8 mouse cellular contexts compared by ENCODE assay signal in genomic region chr11:69133923-69134621, GRCm38 (mm10). TPM values are rescaled to one million over a fixed set of nuclear protein-coding genes. Genes with fewer than 3 reads are reported as not detected.
DNase-seq lines count a peak whose midpoint lies in the region; ATAC-seq and TF ChIP-seq lines count a peak whose summit lies in the region.

No protein-coding gene starts in this region.

- WGBS in heart, embryonic 13.5 days, result 3% methylated on average over 34 of the region's 34 CpGs
- WGBS in kidney, postnatal 0 days, result 2% methylated on average over 34 of the region's 34 CpGs
- 8% methylated on average over 34 of the region's 34 CpGs for WGBS in liver, adult 2 months
- whole genome bisulfite sequencing in midbrain, postnatal 0 days, result 2% methylated on average over 34 of the region's 34 CpGs

- peak; percentile 48 to 70 for DNase-seq in urinary bladder, postnatal 4 days (ENCODE audit: low spot score in 2 of 2)
- DNase-seq in urinary bladder, postnatal 10 days (ENCODE audit: low spot score), result no peak
- DNase-seq in embryo, embryonic 9.5 days (ENCODE audit: extremely low spot score), result peak; percentile 59
- peak; percentile 79 for DNase-seq in kidney, postnatal 0 days (ENCODE audit: low spot score)
- DNase-seq in liver, adult 2 months (ENCODE audit: extremely low read depth, low read depth, low spot score), result peak; percentile 37
- DNase-seq in midbrain, postnatal 0 days (ENCODE audit: low spot score), result peak; percentile 72
- DNase-seq in testis, postnatal 14 days (ENCODE audit: low spot score), result peak; percentile 63

- peak; percentile 74 for TF ChIP-seq CTCF in kidney, postnatal 0 days (IDR thresholded peaks at IDR 0.05; ENCODE audit: low read depth)
- peak; percentile 46 for TF ChIP-seq CTCF in liver, adult 2 months (IDR thresholded peaks at IDR 0.05; ENCODE audit: low read depth, low read length)
- TF ChIP-seq CTCF in midbrain, postnatal 0 days (IDR thresholded peaks at IDR 0.05), result peak; percentile 73

- no peak overlapping the region for H3K27ac ChIP-seq in heart, embryonic 13.5 days (replicated peaks)
- H3K27ac ChIP-seq in kidney, postnatal 0 days, result no peak overlapping the region
- no peak overlapping the region for H3K27ac ChIP-seq in liver, adult 2 months (replicated peaks; ENCODE audit: insufficient read depth, low read depth, low read length)
- H3K27ac ChIP-seq in midbrain, postnatal 0 days (ENCODE audit: low read depth, low read length), result peak overlapping the region; percentile 69

- H3K4me3 ChIP-seq in heart, embryonic 13.5 days, result peak overlapping the region; percentile 57
- peak overlapping the region; percentile 35 for H3K4me3 ChIP-seq in kidney, postnatal 0 days (replicated peaks; ENCODE audit: low read depth, low read length)
- H3K4me3 ChIP-seq in liver, adult 2 months (ENCODE audit: insufficient read depth, low read depth, low read length), result peak overlapping the region; percentile 26
- H3K4me3 ChIP-seq in midbrain, postnatal 0 days (ENCODE audit: low read depth, low read length), result peak overlapping the region; percentile 40

- no peaks in the 10 kb centered on the region for H3K79me2 ChIP-seq in liver, adult 2 months (ENCODE audit: control insufficient read depth, insufficient read depth, low read length)

- no peak for TF ChIP-seq POLR2A in liver, adult 2 months (IDR thresholded peaks at IDR 0.05; ENCODE audit: extremely low read depth, insufficient read depth, low read length)

- H3K36me3 ChIP-seq in heart, embryonic 13.5 days, result no peaks in the 10 kb centered on the region
- H3K36me3 ChIP-seq in kidney, postnatal 0 days (ENCODE audit: insufficient read depth, low read length), result no peaks in the 10 kb centered on the region
- no peaks in the 10 kb centered on the region for H3K36me3 ChIP-seq in liver, adult 2 months (ENCODE audit: control insufficient read depth, insufficient read depth, low read length)
- no peaks in the 10 kb centered on the region for H3K36me3 ChIP-seq in midbrain, postnatal 0 days (ENCODE audit: insufficient read depth, low read length)

- peaks cover 12% of the 10 kb centered on the region for H3K4me1 ChIP-seq in heart, embryonic 13.5 days
- no peaks in the 10 kb centered on the region for H3K4me1 ChIP-seq in kidney, postnatal 0 days (replicated peaks; ENCODE audit: insufficient read depth, low read length)
- peaks cover 4% of the 10 kb centered on the region; the same call in 1 of the 2 replicates for H3K4me1 ChIP-seq in liver, adult 2 months (ENCODE audit: control insufficient read depth, insufficient read depth, low read length)
- H3K4me1 ChIP-seq in midbrain, postnatal 0 days (ENCODE audit: insufficient read depth, low read length), result peaks cover 5% of the 10 kb centered on the region; the same call in 1 of the 2 replicates

- peaks cover 26% of the 10 kb centered on the region for H3K27me3 ChIP-seq in heart, embryonic 13.5 days (replicated peaks)
- H3K27me3 ChIP-seq in kidney, postnatal 0 days (ENCODE audit: insufficient read depth, low read length), result no peaks in the 10 kb centered on the region
- no peaks in the 10 kb centered on the region for H3K27me3 ChIP-seq in liver, adult 2 months (ENCODE audit: control insufficient read depth, insufficient read depth, low read length)
- H3K27me3 ChIP-seq in midbrain, postnatal 0 days (ENCODE audit: insufficient read depth, low read length), result no peaks in the 10 kb centered on the region; the same call in 1 of the 2 replicates

- peak overlapping the region; percentile 75 for H3K9ac ChIP-seq in heart, embryonic 13.5 days
- H3K9ac ChIP-seq in kidney, postnatal 0 days (ENCODE audit: low read depth, low read length), result peak overlapping the region; percentile 55
- peak overlapping the region; percentile 2; the same call in 1 of the 2 replicates for H3K9ac ChIP-seq in liver, adult 2 months (ENCODE audit: low read depth, low read length)
- peak overlapping the region; percentile 51 for H3K9ac ChIP-seq in midbrain, postnatal 0 days (replicated peaks; ENCODE audit: low read length, poor library complexity, severe bottlenecking)

- no peaks in the 10 kb centered on the region for H3K9me3 ChIP-seq in heart, embryonic 13.5 days
- no peaks in the 10 kb centered on the region for H3K9me3 ChIP-seq in kidney, postnatal 0 days (replicated peaks; ENCODE audit: low read length)
- H3K9me3 ChIP-seq in midbrain, postnatal 0 days (ENCODE audit: low read length), result no peaks in the 10 kb centered on the region

- peak overlapping the region; percentile 90 for H3K4me2 ChIP-seq in heart, embryonic 13.5 days
- H3K4me2 ChIP-seq in kidney, postnatal 0 days (ENCODE audit: low read length), result peak overlapping the region; percentile 65
- peak overlapping the region; percentile 54 for H3K4me2 ChIP-seq in midbrain, postnatal 0 days (ENCODE audit: low read depth, low read length, poor library complexity, severe bottlenecking)

- ATAC-seq in heart, embryonic 13.5 days (ENCODE audit: extremely low read depth, insufficient number of reproducible peaks, low FRiP score, low TSS enrichment), result peak; percentile 49
- peak; percentile 69 for ATAC-seq in kidney, postnatal 0 days (replicated peaks; ENCODE audit: low FRiP score, low read depth)
- peak; percentile 87 for ATAC-seq in midbrain, postnatal 0 days (ENCODE audit: low FRiP score)

RNA-seq across cellular contexts. Expression of gene Aloxe3, which starts 8.4 kb away (rescaled TPM):
- polyA plus RNA-seq in heart, embryonic 13.5 days (2015; fragmentation: Nextera tagmentation; extraction: Ambion mirVana), result 0.13 and 0.14 TPM in 2 replicates
- 0.54 and 0.69 TPM in 2 replicates for polyA plus RNA-seq in kidney, postnatal 0 days (2015; fragmentation: Nextera tagmentation; extraction: Ambion mirVana)
- total RNA-seq in liver, adult 2 months (2014; rRNA removed), result not detected in 2 replicates
- polyA plus RNA-seq in liver, adult 2 months (2012; rRNA removed), result 0.09 TPM in 1 of 2 replicates, not detected in the other
- 16.3 and 19.4 TPM in 2 replicates for total RNA-seq in midbrain, postnatal 0 days (2014; rRNA removed)
- polyA plus RNA-seq in midbrain, postnatal 0 days (2015; fragmentation: Nextera tagmentation; extraction: Ambion mirVana), result 17.8 and 21.4 TPM in 2 replicates

RNA-seq across cellular contexts. Expression of gene 9130213A22Rik, which starts 11.7 kb away (rescaled TPM):
- polyA plus RNA-seq in heart, embryonic 13.5 days (2015; fragmentation: Nextera tagmentation; extraction: Ambion mirVana), result 0.41 and 0.60 TPM in 2 replicates
- 0.25 and 0.31 TPM in 2 replicates for polyA plus RNA-seq in kidney, postnatal 0 days (2015; fragmentation: Nextera tagmentation; extraction: Ambion mirVana)
- total RNA-seq in liver, adult 2 months (2014; rRNA removed), result 0.13 TPM in 1 of 2 replicates, not detected in the other
- polyA plus RNA-seq in liver, adult 2 months (2012; rRNA removed), result 0.05 and 0.10 TPM in 2 replicates
- total RNA-seq in midbrain, postnatal 0 days (2014; rRNA removed), result 1.0 and 1.6 TPM in 2 replicates
- polyA plus RNA-seq in midbrain, postnatal 0 days (2015; fragmentation: Nextera tagmentation; extraction: Ambion mirVana), result 1.2 and 1.4 TPM in 2 replicates

RNA-seq across cellular contexts. Expression of gene Hes7, which starts 13.9 kb away (rescaled TPM):
- 0.47 and 0.67 TPM in 2 replicates for polyA plus RNA-seq in heart, embryonic 13.5 days (2015; fragmentation: Nextera tagmentation; extraction: Ambion mirVana)
- 0.42 and 0.50 TPM in 2 replicates for polyA plus RNA-seq in kidney, postnatal 0 days (2015; fragmentation: Nextera tagmentation; extraction: Ambion mirVana)
- total RNA-seq in liver, adult 2 months (2014; rRNA removed), result not detected in 2 replicates
- polyA plus RNA-seq in liver, adult 2 months (2012; rRNA removed), result 0.05 TPM in 1 of 2 replicates, not detected in the other
- 1.2 and 2.1 TPM in 2 replicates for total RNA-seq in midbrain, postnatal 0 days (2014; rRNA removed)
- 1.7 and 2.0 TPM in 2 replicates for polyA plus RNA-seq in midbrain, postnatal 0 days (2015; fragmentation: Nextera tagmentation; extraction: Ambion mirVana)

RNA-seq across cellular contexts. Expression of gene Alox12b, which starts 22.7 kb away (rescaled TPM):
- not detected in 2 replicates for polyA plus RNA-seq in heart, embryonic 13.5 days (2015; fragmentation: Nextera tagmentation; extraction: Ambion mirVana)
- 0.27 and 0.36 TPM in 2 replicates for polyA plus RNA-seq in kidney, postnatal 0 days (2015; fragmentation: Nextera tagmentation; extraction: Ambion mirVana)
- not detected in 2 replicates for total RNA-seq in liver, adult 2 months (2014; rRNA removed)
- polyA plus RNA-seq in liver, adult 2 months (2012; rRNA removed), result not detected in 2 replicates
- total RNA-seq in midbrain, postnatal 0 days (2014; rRNA removed), result 1.0 and 1.5 TPM in 2 replicates
- 0.67 and 0.91 TPM in 2 replicates for polyA plus RNA-seq in midbrain, postnatal 0 days (2015; fragmentation: Nextera tagmentation; extraction: Ambion mirVana)

RNA-seq across cellular contexts. Expression of gene Per1, which starts 39.1 kb away (rescaled TPM):
- polyA plus RNA-seq in heart, embryonic 13.5 days (2015; fragmentation: Nextera tagmentation; extraction: Ambion mirVana), result 8.6 and 9.0 TPM in 2 replicates
- polyA plus RNA-seq in kidney, postnatal 0 days (2015; fragmentation: Nextera tagmentation; extraction: Ambion mirVana), result 7.4 and 9.9 TPM in 2 replicates
- total RNA-seq in liver, adult 2 months (2014; rRNA removed), result 8.0 and 9.0 TPM in 2 replicates
- 4.6 and 6.9 TPM in 2 replicates for polyA plus RNA-seq in liver, adult 2 months (2012; rRNA removed)
- 28.5 and 47.1 TPM in 2 replicates for total RNA-seq in midbrain, postnatal 0 days (2014; rRNA removed)
- polyA plus RNA-seq in midbrain, postnatal 0 days (2015; fragmentation: Nextera tagmentation; extraction: Ambion mirVana), result 11.8 and 15.4 TPM in 2 replicates

Comparison
In these comparisons a context has a peak if more than half of its experiments do, and no peak if none do; other contexts are left out.
1. H3K9ac ChIP-seq: peak in every context shown above with its lines; median percentile 75 in heart, embryonic 13.5 days; 55 in kidney, postnatal 0 days; 51 in midbrain, postnatal 0 days; 2 in liver, adult 2 months.
2. RNA of gene Aloxe3, which starts 8.4 kb away (polyA plus RNA-seq): 17.8 to 21.4 TPM in midbrain, postnatal 0 days; 0.54 to 0.69 TPM in kidney, postnatal 0 days, 0.13 to 0.14 TPM in heart, embryonic 13.5 days and 0.09 TPM in liver, adult 2 months; every median in the first group is over 10 times any median in the second.
3. Peak in every context shown above with its lines, with median percentiles within 50 percentile points of each other: ATAC-seq, H3K4me2 ChIP-seq, H3K4me3 ChIP-seq and CTCF ChIP-seq.